Mouse (Mus musculus) adrenal gland, adult 18-20 months (tissue): ENCODE measurements around the gene Phyhd1. TPM values are rescaled to one million over a fixed set of nuclear protein-coding genes. Genes with fewer than 3 reads are reported as not detected.

Source experiments
- DNase-seq, 2 experiments: peaks; one replicate each; pipeline ENCODE4 v3.0.0; 2021 to 2022; ENCODE audit warnings: low spot score in 2 of 2
- total RNA-seq, 2 experiments: library from RNA; stranded (reverse); gene quantifications; 1 replicate in 1 of 2; 2 replicates in 1 of 2; pipeline ENCODE4 v1.2.3; 2021

The Phyhd1 gene
- total RNA-seq, 2 experiments from 2014 or later = 13.6 to 18.0 TPM

DNA sequence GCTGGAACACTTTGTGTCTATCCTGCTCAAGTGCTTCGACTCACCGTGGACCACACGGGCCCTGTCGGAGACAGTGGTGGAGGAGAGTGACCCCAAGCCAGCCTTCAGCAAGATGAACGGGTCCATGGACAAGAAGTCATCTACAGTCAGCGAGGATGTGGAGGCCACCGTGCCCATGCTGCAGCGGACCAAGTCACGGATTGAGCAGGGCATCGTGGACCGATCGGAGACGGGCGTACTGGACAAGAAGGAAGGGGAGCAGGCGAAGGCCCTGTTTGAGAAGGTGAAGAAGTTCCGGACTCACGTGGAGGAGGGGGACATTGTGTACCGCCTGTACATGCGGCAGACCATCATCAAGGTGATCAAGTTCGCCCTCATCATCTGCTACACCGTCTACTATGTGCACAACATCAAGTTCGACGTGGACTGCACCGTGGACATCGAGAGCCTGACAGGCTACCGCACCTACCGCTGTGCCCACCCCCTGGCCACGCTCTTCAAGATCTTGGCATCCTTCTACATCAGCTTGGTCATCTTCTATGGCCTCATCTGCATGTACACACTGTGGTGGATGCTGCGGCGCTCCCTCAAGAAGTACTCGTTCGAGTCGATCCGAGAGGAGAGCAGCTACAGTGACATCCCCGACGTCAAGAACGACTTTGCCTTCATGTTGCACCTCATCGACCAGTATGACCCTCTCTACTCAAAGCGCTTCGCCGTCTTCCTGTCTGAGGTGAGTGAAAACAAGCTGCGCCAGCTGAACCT, 10.2 kb upstream of the Phyhd1 start:
- DNase-seq = no peak

- DNase-seq = no peak
These were observed 9.2 kb upstream of the Phyhd1 start for GRCm38 (mm10) chr2:30256616-30257350.

- DNase-seq = no peak
These were observed 8.1 kb upstream of the Phyhd1 start for GRCm38 (mm10) chr2:30257699-30258460.

- no peak for DNase-seq
These were observed 7.4 kb upstream of the Phyhd1 start for GRCm38 (mm10) chr2:30258600-30258999.

GRCm38 (mm10) chr2:30259131-30260064, 6.6 kb upstream of the Phyhd1 start:
- DNase-seq = no peak

DNA sequence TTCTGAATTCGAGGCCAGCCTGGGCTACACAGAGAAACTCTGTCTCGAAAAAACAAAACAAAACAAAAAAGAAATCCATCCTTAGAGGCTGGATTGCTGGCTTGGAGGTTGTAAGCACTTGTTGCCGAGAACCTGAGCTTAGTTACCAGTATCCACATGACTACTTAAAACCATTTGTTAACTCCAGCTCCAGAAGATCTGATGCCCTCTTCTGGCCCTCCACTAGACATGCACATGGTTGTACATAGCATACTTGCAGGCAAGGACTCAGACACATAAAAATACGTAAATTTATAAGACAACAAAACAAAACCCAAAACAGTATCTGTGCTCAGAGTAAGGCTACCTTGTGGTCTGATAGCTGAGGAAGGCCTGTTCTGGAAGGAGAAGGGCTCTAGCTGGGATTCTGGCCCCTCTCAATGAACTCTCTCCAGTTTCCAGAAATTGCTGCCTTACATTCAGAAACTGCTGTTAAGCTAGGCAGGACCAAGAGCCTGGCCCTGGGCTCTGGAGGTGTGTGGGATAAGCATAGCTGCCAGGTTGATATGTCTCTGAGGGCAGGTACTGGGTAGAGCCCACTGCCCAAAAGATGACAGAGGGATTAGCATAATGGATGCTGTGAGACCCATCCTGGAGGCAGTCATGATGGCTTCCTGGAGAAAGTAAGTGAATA, 4.8 kb upstream of the Phyhd1 start:
- DNase-seq = no peak

DNA sequence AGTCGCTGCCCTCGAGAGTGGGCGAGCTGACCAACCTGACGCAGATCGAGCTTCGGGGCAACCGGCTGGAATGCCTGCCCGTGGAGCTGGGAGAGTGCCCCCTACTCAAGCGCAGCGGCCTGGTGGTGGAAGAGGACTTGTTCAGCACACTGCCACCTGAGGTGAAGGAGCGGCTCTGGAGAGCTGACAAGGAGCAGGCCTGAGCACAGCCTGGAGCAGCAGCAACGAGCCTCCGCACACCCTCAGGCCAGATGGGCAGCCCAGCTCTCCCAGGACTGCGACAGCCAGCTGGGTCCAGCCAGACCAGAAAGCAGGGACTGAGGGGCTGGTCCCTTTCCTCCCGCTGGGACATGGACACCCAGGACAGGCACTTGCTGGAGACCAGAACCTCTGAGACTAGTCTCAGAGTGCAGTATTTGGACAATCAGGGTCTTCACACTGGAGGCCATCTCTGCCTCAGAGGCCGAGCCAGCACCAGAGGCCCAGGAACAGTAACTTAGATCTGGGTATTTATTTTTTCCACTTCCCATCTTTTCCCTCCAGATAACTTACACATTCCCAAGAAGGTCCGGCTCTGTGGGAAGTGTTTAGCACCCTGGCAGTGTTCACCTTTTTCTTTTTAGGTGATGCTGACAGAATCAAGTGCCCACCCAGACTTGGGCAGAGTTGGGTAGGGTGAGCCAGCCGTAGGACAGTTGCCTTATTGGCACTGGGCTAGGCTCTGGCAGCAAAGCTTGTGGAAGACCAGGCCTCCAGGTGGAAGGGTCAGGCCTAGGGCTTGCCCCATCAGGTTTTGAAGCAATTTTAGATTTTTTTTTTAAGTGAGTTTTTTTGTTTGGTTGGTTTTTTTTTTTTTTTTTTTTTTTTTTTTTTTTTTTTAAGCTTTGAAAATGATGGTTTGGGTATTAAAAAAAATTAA, 3.8 kb upstream of the Phyhd1 start:
- no peak for DNase-seq

GRCm38 (mm10) chr2:30262840-30263441, 3.1 kb upstream of the Phyhd1 start:
- DNase-seq = no peak

- no peak for DNase-seq
These were observed 2.2 kb upstream of the Phyhd1 start for GRCm38 (mm10) chr2:30263811-30264210.

- DNase-seq = no peak
These were observed 1.1 kb upstream of the Phyhd1 start for GRCm38 (mm10) chr2:30264671-30265519.

GRCm38 (mm10) chr2:30266392-30266941, 464 bp downstream of the Phyhd1 start:
- DNase-seq = peak; percentile 54 to 62

DNA sequence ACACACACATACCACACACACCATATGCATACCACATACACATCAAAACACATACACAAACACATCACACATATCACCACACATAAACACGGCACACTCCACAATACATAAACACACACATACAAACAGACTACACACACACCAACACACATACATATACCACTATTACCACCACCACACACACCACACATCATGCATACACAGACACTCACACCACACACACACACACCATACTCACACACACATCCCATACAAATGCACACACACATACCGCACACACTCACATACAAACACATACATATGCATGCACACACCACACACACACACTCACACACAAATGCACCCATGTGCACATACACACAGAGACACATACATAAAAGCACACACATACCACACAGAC, 1.5 kb downstream of the Phyhd1 start:
- DNase-seq = no peak

DNA sequence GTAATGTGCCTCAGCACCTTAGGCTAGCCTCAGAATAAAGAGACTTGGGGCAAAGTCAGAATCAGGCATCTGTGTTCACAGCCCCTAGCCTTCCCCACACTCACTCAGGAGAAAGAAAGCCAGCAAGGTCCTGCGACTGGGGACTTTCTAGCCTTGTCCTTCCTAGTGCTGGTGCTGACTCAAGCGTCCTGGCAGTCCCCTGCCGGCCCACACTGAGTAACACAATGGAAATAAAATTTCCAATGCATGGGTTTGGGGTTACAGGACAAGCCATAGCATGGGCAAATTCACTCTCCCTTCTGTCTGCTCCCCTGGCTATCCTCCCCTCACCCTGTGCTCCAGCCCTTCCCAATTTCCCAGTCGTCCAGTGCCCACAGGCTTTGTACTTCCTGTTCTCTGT, 2.4 kb downstream of the Phyhd1 start:
- DNase-seq = no peak

GRCm38 (mm10) chr2:30269241-30269990, 3.4 kb downstream of the Phyhd1 start:
- DNase-seq = no peak

DNA sequence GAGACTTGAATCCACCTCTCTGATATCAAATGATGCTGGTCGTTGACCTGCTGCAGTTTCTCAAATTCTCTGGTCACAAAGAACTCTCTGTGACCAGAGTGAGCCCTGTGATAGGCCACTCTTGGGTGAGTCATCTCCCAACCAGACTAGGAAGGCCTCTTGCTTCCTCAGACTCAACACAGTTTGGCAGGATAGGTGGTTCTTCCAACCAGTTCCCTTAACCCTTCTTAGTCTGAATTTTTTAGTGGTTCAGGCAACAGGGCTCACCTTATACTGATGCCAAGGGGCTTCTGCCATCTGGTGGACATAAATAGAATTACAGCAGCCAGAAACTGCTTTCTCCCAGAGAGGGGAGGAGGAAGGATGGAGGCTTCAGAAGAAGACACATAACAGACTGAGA, 4.1 kb downstream of the Phyhd1 start:
- DNase-seq = peak in 1 of 2 experiments; percentile 59

- DNase-seq = no peak
These were observed 14.7 kb downstream of the Phyhd1 start, which contains the start of gene Gm28038 for GRCm38 (mm10) chr2:30280743-30281142. TSS of gene Gm28038 (plus strand) at chr2:30281043.

GRCm38 (mm10) chr2:30281651-30282050, 15.6 kb downstream of the Phyhd1 start:
- DNase-seq = no peak
